Mouse (Mus musculus): ENCODE results near the gene Rab12. TPM values are rescaled to one million over a fixed set of nuclear protein-coding genes. Genes with fewer than 3 reads are reported as not detected.
A peak's percentile ranks its signal among the peaks of the same experiment; 100 is the strongest.
"Not testable (repeated sequence)": the region's sequence is repeated elsewhere in the genome, so short reads cannot be mapped to it uniquely, and the experiment has no call there.

Rab12 gene
- total RNA-seq (2021): 100 to 1,000 TPM; 113 to 114 TPM

- DNase-seq: peak; percentile 93
Observed at GRCm38 (mm10) chr17:66519554-66520553, at the start of gene Rab12. Gene Rab12 (minus strand): TSS chr17:66519729.

GRCm38 (mm10) chr17:66564213-66564612, 44.7 kb upstream of the Rab12 start:
- DNase-seq: peak; percentile 46

GRCm38 (mm10) chr17:66563551-66563950, 44.0 kb upstream of the Rab12 start:
- no peak for DNase-seq

- DNase-seq: no peak
Observed at GRCm38 (mm10) chr17:66561380-66561779, 41.9 kb upstream of the Rab12 start.

GRCm38 (mm10) chr17:66558404-66559317, 39.1 kb upstream of the Rab12 start:
- no peak for DNase-seq

GRCm38 (mm10) chr17:66552690-66553089, 33.2 kb upstream of the Rab12 start:
- no peak for DNase-seq

- DNase-seq: no peak
Observed at GRCm38 (mm10) chr17:66550486-66550885, 31.0 kb upstream of the Rab12 start.

GRCm38 (mm10) chr17:66532285-66532684, 12.8 kb upstream of the Rab12 start:
- DNase-seq: no peak

- DNase-seq: no peak
Observed at GRCm38 (mm10) chr17:66523396-66523795, 3.9 kb upstream of the Rab12 start.

GRCm38 (mm10) chr17:66522631-66523030, 3.1 kb upstream of the Rab12 start:
- not testable (repeated sequence) for DNase-seq

- DNase-seq: peak; percentile 30
Observed at GRCm38 (mm10) chr17:66518877-66519553, 514 bp downstream of the Rab12 start.

- no peak for DNase-seq
Observed at GRCm38 (mm10) chr17:66516953-66517352, 2.6 kb downstream of the Rab12 start.

- no peak for DNase-seq
Observed at GRCm38 (mm10) chr17:66514288-66514995, 5.1 kb downstream of the Rab12 start.

GRCm38 (mm10) chr17:66512202-66512956, 7.2 kb downstream of the Rab12 start:
- no peak for DNase-seq

- peak; percentile 74 for DNase-seq
Observed at GRCm38 (mm10) chr17:66510221-66510683, 9.3 kb downstream of the Rab12 start.

- DNase-seq: no peak
Observed at GRCm38 (mm10) chr17:66507049-66507954, 12.2 kb downstream of the Rab12 start.

- DNase-seq: no peak
Observed at GRCm38 (mm10) chr17:66504964-66505363, 14.6 kb downstream of the Rab12 start.

GRCm38 (mm10) chr17:66504248-66504647, 15.3 kb downstream of the Rab12 start:
- DNase-seq: no peak

GRCm38 (mm10) chr17:66503466-66503865, 16.1 kb downstream of the Rab12 start:
- peak; percentile 56 for DNase-seq

GRCm38 (mm10) chr17:66502865-66503264, 16.7 kb downstream of the Rab12 start:
- DNase-seq: no peak
